Mouse (Mus musculus) heart, postnatal 0 days (tissue): ENCODE measurements around the gene Gm49366. TPM values are rescaled to one million over a fixed set of nuclear protein-coding genes. Genes with fewer than 3 reads are reported as not detected.

Source experiments
- ATAC-seq: fragments of 200-750 bp; cut with Nextera tagmentation; 2 replicates; pipeline ENCODE4 v1.8.0; 2017; ENCODE audit warnings: low read depth, moderate number of reproducible peaks, moderate library complexity; ENCODE audit not compliant: insufficient read depth
- DNase-seq: peaks from one replicate; pipeline ENCODE4 v3.0.0-alpha.2; 2016; ENCODE audit warnings: low spot score
- H3K27ac ChIP-seq: fragments of 300-500 bp; sonication (generic); 2 replicates; pipeline ENCODE4 v1.5.1; 2014; ENCODE audit warnings: low read depth, mild to moderate bottlenecking
- H3K27me3 ChIP-seq: fragments of 300-500 bp; sonication (generic); 2 replicates; pipeline ENCODE4 v1.6.1; 2014; ENCODE audit warnings: low read length, mixed read lengths; ENCODE audit not compliant: control insufficient read depth, insufficient read depth
- H3K36me3 ChIP-seq: fragments of 300-500 bp; sonication (generic); replicated peaks from 2 replicates; pipeline ENCODE4 v1.6.1; 2014; ENCODE audit warnings: low read length, mixed read lengths; ENCODE audit not compliant: control insufficient read depth, insufficient read depth
- H3K4me1 ChIP-seq: fragments of 300-500 bp; sonication (generic); 2 replicates; pipeline ENCODE4 v1.6.1; 2014; ENCODE audit warnings: antibody characterized with exemption; ENCODE audit not compliant: control insufficient read depth, insufficient read depth
- H3K4me2 ChIP-seq: fragments of 300-500 bp; sonication (generic); 2 replicates; pipeline ENCODE4 v1.6.1; 2014; ENCODE audit warnings: low read depth, mild to moderate bottlenecking, low read length, moderate library complexity
- H3K4me3 ChIP-seq: fragments of 300-500 bp; sonication (generic); 2 replicates; pipeline ENCODE4 v1.5.1; 2014; ENCODE audit warnings: low read depth, low read length
- H3K9ac ChIP-seq: fragments of 300-500 bp; sonication (generic); replicated peaks from 2 replicates; pipeline ENCODE4 v1.6.1; 2014; ENCODE audit warnings: low read depth, low read length, mixed read lengths
- H3K9me3 ChIP-seq: fragments of 300-500 bp; sonication (generic); replicated peaks from 2 replicates; pipeline ENCODE4 v1.6.1; 2016; ENCODE audit warnings: low read length; ENCODE audit not compliant: control insufficient read depth
- CTCF ChIP-seq: IDR thresholded peaks from 2 replicates; pipeline ENCODE4 v1.5.1; 2016; ENCODE audit warnings: antibody characterized with exemption, control low read depth, low read depth
- EP300 ChIP-seq: IDR thresholded peaks from 2 replicates; pipeline ENCODE4 v1.6.1; 2016; ENCODE audit warnings: antibody characterized with exemption, low read depth
- WGBS: fragments of 180-500 bp; shearing (Covaris S2); extraction: QIAGEN DNeasy Blood & Tissue Kit; methylation state at CpG from one replicate; pipeline ENCODE4 v1.1.7; 2014; 5-methylcytosine and 5-hydroxymethylcytosine counted together
- polyA plus RNA-seq: library from polyadenylated mRNA; unstranded; fragments of >200 nt; fragmentation: Nextera tagmentation; extraction: Ambion mirVana; gene quantifications from 2 replicates; pipeline ENCODE4 v1.2.1, GENCODE M21; 2015
- total RNA-seq: library from RNA; depleted of rRNA; stranded (reverse); fragments of >200 nt; gene quantifications from 2 replicates; pipeline ENCODE4 v1.2.3, GENCODE M21; 2014; ENCODE audit warnings: low replicate concordance; rRNA removed

Gm49366 gene
- total and polyA plus RNA-seq, 2 experiments from 2014 or later, result not detected

GRCm38 (mm10) chr12:84101493-84101845 is 62.7 kb downstream of the Gm49366 start:
- Histone ChIP-seq H3K4me2 (peak overlapping the region; percentile 79), H3K9me3 (no peaks in the 10 kb centered on the region), H3K9ac (peak overlapping the region; percentile 65), H3K27ac (no peak overlapping the region), H3K27me3 (no peaks in the 10 kb centered on the region), H3K4me1 (no peaks in the 10 kb centered on the region), H3K36me3 (no peaks in the 10 kb centered on the region), H3K4me3 (peak overlapping the region; percentile 57)
- DNase-seq (no peak), ATAC-seq (no peak)
- no peak for TF ChIP-seq CTCF
- TF ChIP-seq EP300, result no peak
- 59% methylated on average over 2 of the region's 2 CpGs for WGBS

GRCm38 (mm10) chr12:84107012-84107411 is 68.3 kb downstream of the Gm49366 start:
- H3K9ac ChIP-seq, result no peak overlapping the region
- WGBS, result 79% methylated on average over 3 of the region's 3 CpGs
- TF ChIP-seq EP300 (no peak), CTCF (no peak)
- H3K27ac ChIP-seq, result no peak overlapping the region
- H3K4me3 ChIP-seq, result no peak overlapping the region
- DNase-seq (no peak), ATAC-seq (no peak)
- no peaks in the 10 kb centered on the region for H3K27me3 ChIP-seq
- H3K36me3 ChIP-seq, result no peaks in the 10 kb centered on the region
- H3K4me2 ChIP-seq, result no peak overlapping the region
- no peaks in the 10 kb centered on the region for H3K4me1 ChIP-seq
- H3K9me3 ChIP-seq, result no peaks in the 10 kb centered on the region

- Histone ChIP-seq H3K4me1 (no peaks in the 10 kb centered on the region), H3K27me3 (no peaks in the 10 kb centered on the region), H3K27ac (no peak overlapping the region), H3K36me3 (no peaks in the 10 kb centered on the region), H3K9me3 (no peaks in the 10 kb centered on the region), H3K4me2 (no peak overlapping the region), H3K4me3 (no peak overlapping the region), H3K9ac (no peak overlapping the region)
- WGBS, result 47% methylated on average over 1 of the region's 1 CpGs
- DNase-seq (no peak), ATAC-seq (no peak)
- no peak for TF ChIP-seq CTCF
- TF ChIP-seq EP300, result no peak
Observed at GRCm38 (mm10) chr12:84107692-84108091, 69.0 kb downstream of the Gm49366 start.

Other genes with a start within 250 kb of the Gm49366 start
- 22.8 and 42.1 TPM in 2 replicates for gene Numb, start 117.0 kb upstream of the Gm49366 start, total RNA-seq
- gene Numb, start 117.0 kb upstream of the Gm49366 start, polyA plus RNA-seq, result 19.0 and 19.1 TPM in 2 replicates
- 12.4 and 21.9 TPM in 2 replicates for gene Riox1, start 88.3 kb upstream of the Gm49366 start, total RNA-seq
- 4.6 and 5.1 TPM in 2 replicates for gene Riox1, start 88.3 kb upstream of the Gm49366 start, polyA plus RNA-seq
- not detected in 2 replicates for gene Heatr4, start 54.1 kb upstream of the Gm49366 start, total RNA-seq
- 0.04 TPM in 1 of 2 replicates, not detected in the other for gene Heatr4, start 54.1 kb upstream of the Gm49366 start, polyA plus RNA-seq
- gene Acot2, start 51.1 kb upstream of the Gm49366 start, total RNA-seq, result 158 and 228 TPM in 2 replicates
- 300 and 309 TPM in 2 replicates for gene Acot2, start 51.1 kb upstream of the Gm49366 start, polyA plus RNA-seq
- 71.5 and 122 TPM in 2 replicates for gene Acot1, start 29.4 kb upstream of the Gm49366 start, total RNA-seq
- gene Acot1, start 29.4 kb upstream of the Gm49366 start, polyA plus RNA-seq, result 137 and 142 TPM in 2 replicates
- gene Acot4, start 556 bp upstream of the Gm49366 start, total RNA-seq, result 0.31 and 18.2 TPM in 2 replicates
- gene Acot4, start 556 bp upstream of the Gm49366 start, polyA plus RNA-seq, result 0.55 and 0.60 TPM in 2 replicates
- 0.31 and 0.54 TPM in 2 replicates for gene Acot3, start 13.2 kb downstream of the Gm49366 start, total RNA-seq
- 1.8 and 2.1 TPM in 2 replicates for gene Acot3, start 13.2 kb downstream of the Gm49366 start, polyA plus RNA-seq
- not detected in 2 replicates for gene Acot5, start 30.4 kb downstream of the Gm49366 start, total RNA-seq
- not detected in 2 replicates for gene Acot5, start 30.4 kb downstream of the Gm49366 start, polyA plus RNA-seq
- 1.8 and 5.8 TPM in 2 replicates for gene Acot6, start 61.7 kb downstream of the Gm49366 start, total RNA-seq
- gene Acot6, start 61.7 kb downstream of the Gm49366 start, polyA plus RNA-seq, result 1.1 and 1.2 TPM in 2 replicates
- 2.0 and 2.3 TPM in 2 replicates for gene Dnal1, start 75.4 kb downstream of the Gm49366 start, total RNA-seq
- 2.6 and 2.7 TPM in 2 replicates for gene Dnal1, start 75.4 kb downstream of the Gm49366 start, polyA plus RNA-seq
- 1.5 TPM in 1 of 2 replicates, not detected in the other for gene Pnma1, start 109.6 kb downstream of the Gm49366 start, total RNA-seq
- 0.31 and 0.45 TPM in 2 replicates for gene Pnma1, start 109.6 kb downstream of the Gm49366 start, polyA plus RNA-seq
- gene Elmsan1, start 179.9 kb downstream of the Gm49366 start, total RNA-seq, result 13.5 and 14.5 TPM in 2 replicates
- gene Elmsan1, start 179.9 kb downstream of the Gm49366 start, polyA plus RNA-seq, result 3.5 and 3.6 TPM in 2 replicates
- gene Ptgr2, start 246.3 kb downstream of the Gm49366 start, total RNA-seq, result 104 and 105 TPM in 2 replicates
- 141 and 154 TPM in 2 replicates for gene Ptgr2, start 246.3 kb downstream of the Gm49366 start, polyA plus RNA-seq